21 mouse cellular contexts compared by ENCODE assay signal in the genomic region with DNA sequence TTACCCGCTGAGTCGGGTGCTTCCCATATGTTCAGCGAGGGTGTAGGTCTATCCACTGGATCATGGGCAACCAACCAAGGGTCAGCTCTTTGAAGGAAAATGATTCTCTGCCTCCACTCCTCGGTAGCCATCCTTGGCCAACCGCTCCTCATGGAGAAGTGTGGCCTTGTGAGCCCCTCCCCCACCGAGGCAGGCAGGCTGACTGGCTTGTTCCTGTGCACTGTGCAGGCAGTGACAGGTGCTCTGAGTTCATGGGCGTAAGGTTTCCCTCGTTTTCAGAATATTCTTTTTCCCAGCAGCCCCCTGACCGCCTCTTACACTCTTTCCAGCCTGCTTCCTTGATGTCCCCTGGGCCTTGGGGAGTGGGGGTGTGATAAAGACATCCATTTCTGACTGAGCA. TPM values are rescaled to one million over a fixed set of nuclear protein-coding genes. Genes with fewer than 3 reads are reported as not detected.
A peak's percentile ranks its signal among the peaks of the same experiment; 100 is the strongest.
DNase-seq lines count a peak whose midpoint lies in the region; ATAC-seq and TF ChIP-seq lines count a peak whose summit lies in the region.
"Had no signal": no experiment of that assay in that cellular context is flagged by ENCODE, and none has a peak within 500 bp of the region (broad histone marks: within the 10 kb centered on the region; RNA-seq: fewer than 3 reads in every experiment).

No protein-coding gene starts in this region.

- no peak for DNase-seq in limb, embryonic 11.5 days (ENCODE audit: low spot score)
- no peak for DNase-seq in limb, embryonic 10.5 days (ENCODE audit: low spot score)
- DNase-seq in R1 (ENCODE audit: low read depth, low spot score), result peak; percentile 16
- DNase-seq in embryo, embryonic 11 days, result peak; percentile 51
- no peak for DNase-seq in limb, embryonic 14.5 days (ENCODE audit: low spot score)
- DNase-seq in ovary, postnatal 36 days (ENCODE audit: low spot score), result no peak
- no peak for DNase-seq in gastrocnemius, adult 18-20 months (ENCODE audit: low spot score)
- DNase-seq: liver, embryonic 13.5 days; lung, embryonic 14.5 days; right cerebral cortex, adult 18-20 months; right cerebral cortex, postnatal 4 days; thymus, postnatal 14 days had no signal

- ATAC-seq in limb, embryonic 11.5 days (ENCODE audit: insufficient number of reproducible peaks, low FRiP score, low TSS enrichment, low read depth), result peak; percentile 51; the same call in 1 of the 2 replicates
- ATAC-seq in limb, embryonic 14.5 days (ENCODE audit: low FRiP score, low read depth), result peak; percentile 23; the same call in 1 of the 2 replicates
- ATAC-seq: hindbrain, postnatal 0 days; intestine, embryonic 16.5 days; midbrain, embryonic 15.5 days had no signal

- no peak overlapping the region for H3K27ac ChIP-seq in limb, embryonic 11.5 days (replicated peaks; ENCODE audit: low read depth, low read length)
- no peak overlapping the region for H3K27ac ChIP-seq in limb, embryonic 10.5 days
- H3K27ac ChIP-seq in limb, embryonic 14.5 days (replicated peaks; ENCODE audit: low read depth, low read length), result no peak overlapping the region
- H3K27ac ChIP-seq: forebrain, embryonic 12.5 days; hindbrain, postnatal 0 days; kidney, postnatal 0 days; limb, embryonic 13.5 days; liver, embryonic 13.5 days; midbrain, embryonic 15.5 days had no signal

- no peaks in the 10 kb centered on the region for H3K27me3 ChIP-seq in limb, embryonic 11.5 days (ENCODE audit: control insufficient read depth, insufficient read depth, low read length)
- no peaks in the 10 kb centered on the region for H3K27me3 ChIP-seq in limb, embryonic 10.5 days (ENCODE audit: low read depth, poor library complexity, severe bottlenecking)
- H3K27me3 ChIP-seq in limb, embryonic 14.5 days (ENCODE audit: control insufficient read depth, insufficient read depth, low read length), result no peaks in the 10 kb centered on the region
- H3K27me3 ChIP-seq: forebrain, embryonic 12.5 days; limb, embryonic 13.5 days; liver, embryonic 13.5 days; midbrain, embryonic 15.5 days had no signal

- no peak overlapping the region; the same call in 1 of the 2 replicates for H3K9ac ChIP-seq in limb, embryonic 11.5 days (ENCODE audit: low read length)
- H3K9ac ChIP-seq in limb, embryonic 14.5 days (ENCODE audit: low read depth, low read length, severe bottlenecking), result no peak overlapping the region
- H3K9ac ChIP-seq: forebrain, embryonic 12.5 days; limb, embryonic 13.5 days; liver, embryonic 13.5 days; lung, embryonic 14.5 days; midbrain, embryonic 15.5 days had no signal

- TF ChIP-seq POLR2A in limb, embryonic 14.5 days (IDR thresholded peaks at IDR 0.05; ENCODE audit: borderline replicate concordance, extremely low read depth, insufficient read depth, insufficient read length), result no peak

- 69% methylated on average over 9 of the region's 9 CpGs for WGBS in limb, embryonic 11.5 days
- WGBS in limb, embryonic 10.5 days, result 60% methylated on average over 9 of the region's 9 CpGs
- 64% methylated on average over 9 of the region's 9 CpGs for WGBS in limb, embryonic 14.5 days

- no peak overlapping the region for H3K4me3 ChIP-seq in limb, embryonic 11.5 days (ENCODE audit: low read depth, low read length)
- no peak overlapping the region for H3K4me3 ChIP-seq in limb, embryonic 10.5 days
- H3K4me3 ChIP-seq in limb, embryonic 14.5 days (replicated peaks; ENCODE audit: low read length), result no peak overlapping the region
- H3K4me3 ChIP-seq: forebrain, embryonic 12.5 days; limb, embryonic 13.5 days; liver, embryonic 13.5 days; megakaryocyte, embryonic 14.5 days; midbrain, embryonic 15.5 days had no signal

- no peaks in the 10 kb centered on the region for H3K9me3 ChIP-seq in limb, embryonic 11.5 days (ENCODE audit: control insufficient read depth, low read length)
- no peaks in the 10 kb centered on the region for H3K9me3 ChIP-seq in limb, embryonic 10.5 days (replicated peaks)
- no peaks in the 10 kb centered on the region for H3K9me3 ChIP-seq in limb, embryonic 14.5 days (ENCODE audit: control insufficient read depth, low read length)
- H3K9me3 ChIP-seq: forebrain, embryonic 12.5 days; limb, embryonic 13.5 days; liver, embryonic 13.5 days; midbrain, embryonic 15.5 days had no signal

- no peak overlapping the region for H3K4me2 ChIP-seq in limb, embryonic 11.5 days (ENCODE audit: low read depth, severe bottlenecking)
- H3K4me2 ChIP-seq in limb, embryonic 14.5 days (replicated peaks; ENCODE audit: low read depth, low read length, severe bottlenecking), result no peak overlapping the region
- H3K4me2 ChIP-seq: forebrain, embryonic 12.5 days; heart, embryonic 11.5 days; limb, embryonic 13.5 days; liver, embryonic 13.5 days; lung, embryonic 14.5 days; midbrain, embryonic 15.5 days had no signal

- no peaks in the 10 kb centered on the region for H3K36me3 ChIP-seq in limb, embryonic 11.5 days (ENCODE audit: control insufficient read depth, insufficient read depth, low read length)
- peaks cover 15% of the 10 kb centered on the region for H3K36me3 ChIP-seq in limb, embryonic 10.5 days
- peaks cover 9% of the 10 kb centered on the region for H3K36me3 ChIP-seq in limb, embryonic 14.5 days (ENCODE audit: control insufficient read depth, insufficient read depth, low read length)
- H3K36me3 ChIP-seq: forebrain, embryonic 12.5 days; liver, embryonic 13.5 days; midbrain, embryonic 15.5 days had no signal

- H3K4me1 ChIP-seq in limb, embryonic 11.5 days (ENCODE audit: control insufficient read depth, insufficient read depth, low read length), result peaks cover 10% of the 10 kb centered on the region
- H3K4me1 ChIP-seq in limb, embryonic 10.5 days, result peaks cover 36% of the 10 kb centered on the region
- peaks cover 17% of the 10 kb centered on the region; the same call in 1 of the 2 replicates for H3K4me1 ChIP-seq in limb, embryonic 14.5 days (ENCODE audit: control insufficient read depth, insufficient read depth, low read length)

RNA-seq across cellular contexts. Expression of a gene that starts 17.0 kb away (rescaled TPM):
- polyA plus RNA-seq in limb, embryonic 11.5 days (2014; fragmentation: Nextera tagmentation; extraction: Ambion mirVana), result 7.7 and 9.3 TPM in 2 replicates
- polyA plus RNA-seq in limb, embryonic 10.5 days (2016; fragmentation: Nextera tagmentation; extraction: Ambion mirVana), result 8.8 and 9.3 TPM in 2 replicates
- polyA plus RNA-seq in limb, embryonic 14.5 days (2012; rRNA removed), result 19.7 and 19.8 TPM in 2 replicates
- polyA plus RNA-seq in limb, embryonic 14.5 days (2014; fragmentation: Nextera tagmentation; extraction: Ambion mirVana), result 10.0 and 13.2 TPM in 2 replicates
- total RNA-seq in gastrocnemius, adult 18-20 months (2021), result 1 to 10 TPM; 3.3 to 5.2 TPM
- polyA plus RNA-seq: C2C12 had no signal

Comparison
In these comparisons a context has a peak if more than half of its experiments do, and no peak if none do; other contexts are left out.
1. DNase-seq: peak in R1 (single experiment) and embryo, embryonic 11 days (single experiment); none in limb, embryonic 11.5 days (single experiment), limb, embryonic 10.5 days (single experiment), limb, embryonic 14.5 days (single experiment), ovary, postnatal 36 days (single experiment) and gastrocnemius, adult 18-20 months (single experiment).